Mouse (Mus musculus) CD4-positive naive resting alpha-beta T cell, adult 57 days (primary cell): ENCODE data around the gene Gm17078. TPM values are rescaled to one million over a fixed set of nuclear protein-coding genes. Genes with fewer than 3 reads are reported as not detected.

ENCODE experiments used
- total RNA-seq: library from RNA; stranded (reverse); gene quantifications from one replicate; pipeline ENCODE4 v1.2.4, GENCODE M21; 2023

The Gm17078 gene
- not detected for total RNA-seq

GRCm38 (mm10) chr14:51611210-51611609 lies at the start of gene Gm17078:
Gene Gm17078, minus strand, starts transcription at chr14:51611310.

GRCm38 (mm10) chr14:51635566-51635965 lies 24.5 kb upstream of the Gm17078 start, which contains the start of gene Gm4181:
Gene Gm4181, minus strand, starts transcription at chr14:51635666.

GRCm38 (mm10) chr14:51592039-51592438 lies 19.1 kb downstream of the Gm17078 start, which contains the start of gene Gm17174:
Gene Gm17174, minus strand, starts transcription at chr14:51592139.

DNA sequence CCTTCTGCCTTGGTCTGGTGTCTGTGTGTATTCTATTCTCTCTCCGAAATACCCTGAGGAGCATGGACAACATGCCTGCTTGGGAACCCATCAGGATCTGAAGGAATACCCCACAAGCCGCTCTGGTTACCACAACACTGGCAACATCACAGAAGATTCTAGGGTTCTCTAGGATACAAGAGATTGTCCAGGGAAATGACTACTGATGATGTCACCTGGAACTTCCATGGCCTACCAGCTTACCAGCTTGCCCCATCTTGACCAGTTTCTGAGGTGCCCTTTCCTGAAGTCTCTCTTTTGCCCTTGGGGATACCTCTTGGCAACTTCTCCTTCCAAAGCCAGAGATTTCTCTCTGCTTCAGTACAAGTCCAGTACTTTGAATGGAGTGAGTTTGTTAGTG lies 37.1 kb downstream of the Gm17078 start, which contains the start of gene Gm17175:
Gene Gm17175, minus strand, starts transcription at position 101 of the 400 bp plus-strand sequence.

Other genes starting within 250 kb of the Gm17078 start
- not detected for gene Gm7247, start 249.6 kb downstream of the Gm17078 start, total RNA-seq
- not detected for gene Vmn2r88, start 200.5 kb downstream of the Gm17078 start, total RNA-seq
- not detected for gene Vmn2r89, start 159.5 kb downstream of the Gm17078 start, total RNA-seq
- gene Gm5622, start 58.5 kb downstream of the Gm17078 start, total RNA-seq: not detected
- not detected for gene Gm17175, start 37.2 kb downstream of the Gm17078 start, total RNA-seq
- not detected for gene Gm17174, start 19.2 kb downstream of the Gm17078 start, total RNA-seq
- gene Gm4181, start 24.4 kb upstream of the Gm17078 start, total RNA-seq: not detected
- gene Gm17079, start 84.2 kb upstream of the Gm17078 start, total RNA-seq: not detected
- gene Gm5800, start 105.9 kb upstream of the Gm17078 start, total RNA-seq: not detected
- gene Ang4, start 162.3 kb upstream of the Gm17078 start, total RNA-seq: not detected
- gene AY358078, start 188.7 kb upstream of the Gm17078 start, total RNA-seq: not detected
- gene Ear6, start 242.4 kb upstream of the Gm17078 start, total RNA-seq: not detected